Mouse (Mus musculus): ENCODE data around the gene S100b.

The S100b gene

DNA sequence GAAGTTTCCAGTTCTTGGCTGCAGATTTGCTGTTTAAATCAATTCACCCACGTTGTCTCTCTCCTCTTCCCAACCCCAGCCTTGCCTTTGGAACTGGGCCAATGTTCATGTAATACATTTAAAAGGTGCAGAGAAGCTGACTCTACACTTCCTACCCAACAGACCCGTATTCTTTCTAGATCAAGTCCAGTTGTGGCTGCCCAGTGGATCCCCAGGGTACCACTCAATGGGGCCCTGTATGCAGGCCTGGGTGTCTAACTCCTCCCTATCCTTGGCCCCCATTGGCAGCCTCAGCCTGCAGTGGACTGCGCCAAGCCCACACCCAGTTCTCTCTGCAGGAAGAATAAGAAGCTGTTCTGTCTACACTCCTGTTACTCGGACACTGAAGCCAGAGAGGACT is at the start of gene S100b:
Gene S100b, plus strand, starts transcription at position 318 of the 400 bp plus-strand sequence.
- no peak for DNase-seq (ENCODE audit: low read depth, low spot score)

DNA sequence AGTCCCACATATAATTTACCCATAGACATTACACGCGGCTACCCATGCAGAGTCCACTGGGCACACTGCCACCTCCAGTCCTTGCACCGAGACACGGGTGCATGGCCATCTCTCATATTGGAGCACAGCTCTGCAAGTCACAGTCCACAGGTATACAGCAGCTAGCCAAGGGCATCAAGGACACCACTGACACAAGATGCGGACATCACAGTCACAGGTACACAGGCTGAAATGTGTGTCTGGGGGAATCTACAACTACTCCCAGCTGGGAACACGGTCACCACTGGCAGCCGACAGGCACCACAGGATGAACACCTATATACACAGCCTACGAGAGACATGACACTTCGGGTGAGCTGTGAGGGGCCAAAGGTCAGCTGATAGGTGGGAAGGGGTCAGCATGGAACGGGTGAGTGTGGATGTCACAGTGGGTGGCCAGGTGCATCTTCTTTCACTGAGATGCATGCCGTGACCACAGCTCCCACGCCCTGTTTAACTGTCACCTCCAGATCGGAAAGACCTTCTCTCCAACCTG is 46.3 kb upstream of the S100b start:
- no peak for DNase-seq (ENCODE audit: low read depth, low spot score)

DNA sequence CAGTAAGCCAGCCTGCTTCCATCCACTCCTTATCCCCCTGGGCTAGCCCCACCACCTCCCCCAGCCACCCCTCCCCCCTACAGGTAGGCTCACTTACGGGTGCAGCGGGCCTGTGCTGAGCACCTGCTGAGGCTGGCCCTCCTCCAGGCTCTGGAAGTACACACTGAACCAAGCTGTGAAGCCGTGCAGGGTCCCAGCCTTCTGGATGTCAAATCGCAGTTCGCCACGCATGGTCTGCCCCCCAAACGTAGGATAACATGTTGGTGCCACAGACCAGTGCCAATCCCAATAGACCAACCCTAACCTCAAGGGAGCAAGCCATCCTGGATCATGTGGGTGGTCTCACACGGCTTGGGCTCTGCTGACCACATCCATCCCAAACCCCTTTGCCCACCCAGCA is 44.4 kb upstream of the S100b start:
- DNase-seq (ENCODE audit: low read depth, low spot score) = no peak

DNA sequence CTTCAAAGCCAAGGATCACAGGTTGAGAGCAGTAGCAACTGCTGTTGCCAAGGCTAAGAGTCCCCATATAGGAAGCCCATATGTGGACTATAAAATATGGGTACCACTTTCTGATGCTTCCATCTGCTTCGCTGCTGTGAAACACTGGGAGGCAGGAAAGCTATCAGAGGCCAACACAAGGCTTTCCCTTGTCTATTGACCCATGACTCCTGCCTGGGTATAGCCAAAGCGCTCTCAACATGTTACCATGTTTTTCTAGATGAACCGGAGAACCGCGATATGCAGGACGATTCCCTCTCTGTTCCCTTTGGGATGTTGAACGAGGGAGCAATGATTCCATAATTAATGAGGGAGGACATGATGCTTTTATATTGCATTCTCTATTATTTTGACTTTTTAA is 42.8 kb upstream of the S100b start:
- DNase-seq (ENCODE audit: low read depth, low spot score) = no peak

DNA sequence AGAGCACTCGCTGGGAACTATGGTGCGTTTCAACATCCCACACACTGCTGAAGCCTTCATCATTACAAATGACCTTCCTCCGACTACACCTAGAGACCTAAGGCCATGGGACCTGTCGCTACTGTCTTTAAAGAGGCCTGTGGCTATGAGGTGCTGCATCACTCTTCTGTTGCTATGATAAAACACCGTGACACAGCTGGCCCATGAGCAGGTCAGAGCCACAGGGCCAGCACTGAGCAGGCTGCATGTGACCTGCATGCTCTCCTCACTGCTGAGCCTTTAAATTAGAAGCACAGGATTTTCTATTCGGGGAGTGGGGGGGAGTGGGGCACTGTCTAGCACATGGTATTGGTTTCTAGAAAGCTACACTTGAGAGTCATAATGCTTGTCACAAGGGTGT is 41.5 kb upstream of the S100b start:
- no peak for DNase-seq (ENCODE audit: low read depth, low spot score)

DNA sequence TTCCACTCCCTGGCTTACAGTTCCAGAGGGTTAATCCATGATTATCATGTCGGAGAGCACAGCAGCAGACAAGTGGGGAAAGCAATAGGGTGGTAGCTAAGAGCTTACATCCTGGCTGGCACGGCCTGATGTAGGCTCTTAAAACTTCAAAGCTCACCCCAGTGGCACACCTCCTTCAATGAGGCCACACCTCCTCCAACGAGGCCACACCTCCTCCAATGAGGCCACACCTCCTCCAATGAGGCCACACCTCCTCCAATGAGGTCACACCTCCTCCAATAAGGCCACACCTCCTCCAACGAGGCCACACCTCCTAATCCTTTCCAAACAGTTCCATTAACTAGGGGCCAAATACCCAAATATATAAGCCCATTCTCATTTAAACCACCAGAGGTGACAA is 39.5 kb upstream of the S100b start:
- no peak for DNase-seq (ENCODE audit: low read depth, low spot score)

DNA sequence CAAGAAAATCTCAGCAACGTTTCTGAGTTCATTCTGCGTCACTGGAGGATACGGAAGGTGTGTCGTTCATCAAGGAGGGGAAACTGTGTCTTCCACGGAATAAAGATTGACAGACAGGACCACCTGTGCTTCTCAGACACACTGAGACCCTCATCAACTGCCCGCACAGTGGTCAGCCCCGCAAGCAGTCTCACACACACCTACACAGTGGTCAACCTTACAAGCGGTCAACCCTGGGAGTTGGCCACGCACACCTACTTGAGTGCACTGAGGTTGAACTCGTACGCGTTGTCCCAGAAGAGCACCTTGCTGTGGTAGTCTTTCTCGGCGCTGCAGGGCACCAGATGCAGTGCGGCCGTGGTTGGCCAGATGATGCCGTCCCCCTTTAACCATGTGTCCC is 36.6 kb upstream of the S100b start:
- DNase-seq (ENCODE audit: low read depth, low spot score) = no peak

DNA sequence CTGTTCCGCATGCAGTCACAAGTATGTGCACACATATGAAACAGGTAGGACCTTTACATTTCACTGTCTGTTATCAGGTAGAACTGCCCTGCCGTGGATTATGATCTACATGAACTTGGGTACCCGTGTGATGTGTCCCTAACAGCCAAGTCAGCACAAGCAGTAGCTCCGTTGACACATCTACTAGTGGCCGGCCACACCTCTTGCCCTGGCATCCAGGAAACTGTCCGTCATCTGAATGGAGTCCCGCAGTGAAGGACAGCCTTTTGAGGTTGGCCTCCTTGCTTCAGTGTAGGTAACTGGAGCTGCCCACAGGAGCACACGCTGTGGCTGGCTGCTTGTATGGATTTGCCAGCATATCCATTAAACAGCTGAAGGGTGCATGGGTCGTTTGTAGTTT is 35.4 kb upstream of the S100b start:
- DNase-seq (ENCODE audit: low read depth, low spot score) = no peak

DNA sequence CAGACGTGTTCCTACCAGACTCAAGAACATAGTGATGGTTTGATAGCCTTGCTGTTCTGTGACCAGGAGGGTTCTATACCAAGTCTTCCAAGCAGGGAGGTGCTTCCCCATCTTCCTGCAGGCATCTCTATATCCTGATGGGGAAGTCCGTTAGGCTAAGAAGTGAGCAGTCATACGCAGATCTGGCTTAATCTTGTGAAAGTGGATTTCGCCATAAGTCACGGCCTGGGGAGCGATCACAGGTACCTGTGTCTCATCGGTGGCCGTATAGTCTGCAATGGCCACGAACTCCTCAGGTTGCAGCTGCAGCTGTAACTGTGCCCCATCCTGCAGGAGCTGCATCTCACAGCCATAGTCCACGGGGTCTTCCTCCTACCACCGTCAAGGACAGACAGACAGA is 27.7 kb upstream of the S100b start:
- DNase-seq (ENCODE audit: low read depth, low spot score) = no peak

DNA sequence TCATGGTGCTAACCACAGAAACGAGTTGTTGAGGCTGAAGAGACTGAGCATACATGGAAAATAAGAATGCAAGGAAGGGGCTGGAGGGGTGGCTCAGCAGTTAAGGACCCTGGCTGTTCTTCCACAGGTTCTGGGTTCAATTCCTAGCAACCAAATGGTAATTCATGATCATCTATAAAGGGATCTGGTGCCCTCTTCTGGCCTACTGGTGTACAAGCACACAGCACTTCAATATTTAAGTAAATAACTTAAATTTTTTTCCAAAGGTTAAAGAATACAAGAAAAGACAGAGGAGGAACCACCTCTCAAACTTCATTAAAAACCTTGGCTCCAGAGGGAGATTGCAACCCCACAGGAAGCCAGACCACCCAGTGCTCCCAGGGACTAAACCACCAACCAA is 24.0 kb upstream of the S100b start:
- DNase-seq (ENCODE audit: low read depth, low spot score) = no peak

DNA sequence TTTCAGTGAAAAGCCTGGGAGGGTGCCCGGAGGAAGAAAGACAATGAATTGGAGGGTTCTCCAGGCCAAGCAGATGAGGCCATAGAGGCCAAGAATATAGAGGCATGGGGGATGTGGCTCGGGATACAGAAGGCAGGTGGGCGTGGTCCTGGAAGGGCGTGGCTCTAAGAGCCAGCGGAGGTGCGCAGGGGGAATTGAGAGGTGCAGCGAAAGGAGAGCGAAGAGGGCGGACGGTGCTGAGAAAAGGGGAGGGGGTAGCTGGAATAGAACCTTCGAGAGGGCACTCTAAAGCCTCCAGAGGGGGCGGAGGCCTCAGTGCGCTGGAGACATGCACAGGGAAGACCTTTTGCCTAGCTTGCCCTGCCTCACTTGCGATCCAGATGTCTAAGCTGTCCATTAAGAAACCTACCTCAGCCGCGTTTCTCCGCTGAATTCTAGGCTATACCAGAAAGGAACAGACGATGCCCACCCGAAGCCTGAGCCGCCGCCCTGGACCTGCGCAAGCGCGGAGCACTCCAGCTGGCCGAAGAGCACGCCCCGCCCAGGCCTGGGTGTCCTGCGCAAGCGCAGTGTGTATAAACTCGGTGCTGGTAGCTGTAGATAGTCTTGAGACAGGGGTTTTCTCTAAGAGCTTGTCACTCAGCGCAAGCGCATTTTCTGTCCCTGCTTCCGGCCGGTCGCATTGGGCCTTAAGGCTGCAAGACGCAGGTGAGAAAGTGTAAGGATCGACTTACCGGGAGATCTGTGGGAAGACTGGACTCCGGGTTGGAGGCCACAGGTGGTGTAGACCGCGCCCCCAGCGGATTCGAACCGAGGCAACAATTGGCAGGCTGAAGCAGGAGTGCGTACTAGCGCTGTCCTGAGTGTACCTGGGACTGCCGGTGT is 16.1 kb upstream of the S100b start, which contains the start of gene Prmt2:
Gene Prmt2, minus strand, starts transcription at position 525 of the 885 bp plus-strand sequence.
- DNase-seq (ENCODE audit: low read depth, low spot score) = peak; percentile 93

DNA sequence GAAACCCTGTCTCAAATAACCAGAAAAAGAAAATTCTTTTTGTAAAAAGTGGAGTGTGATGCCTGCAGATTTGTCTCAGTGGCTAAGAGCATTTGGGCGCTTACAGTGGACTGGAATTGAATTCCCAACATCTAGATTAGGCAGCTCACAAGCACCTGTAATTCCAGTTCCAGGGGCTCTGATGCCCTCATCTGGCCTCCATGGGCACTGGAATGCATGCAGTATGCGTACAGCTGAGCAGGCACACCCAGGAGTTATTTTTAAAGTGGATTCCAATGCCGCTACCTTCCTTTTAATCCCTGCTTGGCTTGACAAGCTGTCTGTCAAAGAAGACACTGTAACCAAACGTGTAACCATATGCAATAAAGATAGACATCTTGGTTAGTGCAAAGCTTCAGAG is 14.3 kb upstream of the S100b start:
- DNase-seq (ENCODE audit: low read depth, low spot score) = no peak

DNA sequence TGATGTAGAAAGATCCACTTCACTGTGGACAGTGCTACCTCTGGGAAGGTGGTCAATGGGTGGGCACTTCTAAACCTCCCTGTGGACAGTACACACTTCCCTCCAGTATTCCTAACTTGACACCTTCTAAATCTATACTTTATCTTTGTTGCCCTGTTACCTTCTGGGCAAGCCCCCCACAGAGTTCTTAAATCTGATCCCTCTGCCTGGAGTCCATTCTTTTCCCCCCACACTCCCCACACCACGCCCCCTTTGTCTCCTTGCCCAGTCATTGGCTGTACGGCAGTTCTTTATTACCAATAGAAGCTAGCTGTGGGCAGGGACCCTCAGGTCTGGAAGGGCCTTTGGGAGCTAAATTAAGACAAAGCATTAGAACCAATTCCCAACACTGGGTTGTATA is 8.5 kb upstream of the S100b start:
- DNase-seq (ENCODE audit: low read depth, low spot score) = no peak

DNA sequence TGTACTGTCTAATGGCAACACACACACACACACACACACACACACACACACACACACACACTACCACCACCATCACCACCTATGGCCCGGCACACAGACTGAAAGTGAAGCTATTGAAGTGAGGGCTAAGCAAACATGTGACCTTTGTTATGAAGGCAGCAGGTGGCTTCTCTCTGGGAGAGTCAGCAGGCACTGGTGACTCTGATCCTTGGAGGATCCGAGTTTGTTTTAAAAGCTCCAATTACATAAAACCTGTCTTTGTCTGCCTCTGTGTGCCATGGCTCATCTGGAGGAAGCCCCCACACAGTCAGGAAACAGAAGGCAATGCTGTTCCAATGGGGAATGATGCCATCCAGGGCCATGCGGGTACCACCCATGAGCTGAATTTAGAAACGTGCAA is 7.1 kb upstream of the S100b start:
- DNase-seq (ENCODE audit: low read depth, low spot score) = no peak

DNA sequence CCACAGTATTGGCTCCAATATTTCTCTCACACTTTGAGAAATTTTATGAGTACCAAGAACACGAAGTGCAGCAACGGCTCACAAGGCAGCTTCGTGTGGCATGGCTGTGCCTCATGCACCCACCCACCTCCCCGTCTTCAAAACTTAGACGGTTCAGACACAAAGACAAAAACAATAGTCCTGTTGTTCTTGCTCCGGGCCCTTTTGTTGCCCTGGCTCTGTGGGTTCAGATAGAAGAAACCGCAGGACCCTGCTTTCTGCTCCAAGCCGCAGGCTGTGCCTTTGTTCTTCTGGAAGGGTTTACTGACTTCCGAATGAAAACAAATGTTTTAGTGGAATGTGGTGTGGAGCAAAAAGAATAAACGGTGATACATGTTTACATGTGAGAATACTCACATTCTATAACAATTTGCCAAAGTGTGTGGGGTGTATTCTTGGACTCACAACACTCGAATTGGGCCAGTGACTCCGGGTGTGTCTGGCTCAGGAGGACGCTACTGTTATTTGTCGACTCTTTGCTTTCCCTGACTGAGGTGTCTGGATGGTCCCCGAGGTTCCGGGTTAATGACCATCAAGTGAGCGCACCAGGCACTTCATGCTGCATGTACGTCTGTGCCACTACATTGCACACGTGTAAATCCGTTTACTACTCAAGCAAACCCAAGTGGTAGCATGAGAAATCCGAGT is 5.5 kb upstream of the S100b start:
- DNase-seq (ENCODE audit: low read depth, low spot score) = no peak

DNA sequence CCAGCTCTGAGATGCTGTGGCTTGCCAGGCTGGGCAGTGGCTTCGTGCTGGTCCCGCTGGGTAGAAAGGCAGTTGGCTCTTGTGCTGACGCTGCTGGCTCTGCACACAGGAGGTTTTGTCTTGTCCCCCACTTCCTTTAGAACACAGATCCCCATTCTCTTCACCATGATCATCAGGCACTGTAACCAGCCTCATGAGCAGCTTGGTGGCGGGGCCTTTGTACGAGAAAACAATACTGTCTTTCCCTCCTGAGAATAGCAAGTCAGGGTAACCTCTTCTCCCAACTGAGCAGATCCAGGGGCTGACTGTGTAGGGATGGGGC is 5.0 kb upstream of the S100b start:
- DNase-seq (ENCODE audit: low read depth, low spot score) = no peak

DNA sequence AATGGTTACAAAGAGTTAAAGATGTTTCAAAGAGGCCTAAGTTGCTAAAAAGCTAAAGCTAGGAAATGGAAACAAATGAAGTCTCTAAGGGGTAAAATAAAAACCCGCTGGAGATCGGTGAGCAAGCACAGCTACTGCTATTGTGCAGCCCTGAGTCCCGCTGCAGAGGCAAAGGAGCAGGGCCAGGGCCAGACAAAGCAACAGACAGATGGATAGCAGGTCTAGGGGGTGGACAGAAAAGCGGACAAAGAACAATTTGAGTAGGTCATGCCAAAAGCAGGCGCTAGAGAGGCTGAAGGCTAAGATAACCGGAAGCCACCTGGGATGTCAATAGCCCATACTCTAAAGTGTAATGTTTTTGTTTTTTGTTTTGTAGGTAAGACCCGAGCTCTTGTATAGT is 2.8 kb upstream of the S100b start:
- no peak for DNase-seq (ENCODE audit: low read depth, low spot score)

DNA sequence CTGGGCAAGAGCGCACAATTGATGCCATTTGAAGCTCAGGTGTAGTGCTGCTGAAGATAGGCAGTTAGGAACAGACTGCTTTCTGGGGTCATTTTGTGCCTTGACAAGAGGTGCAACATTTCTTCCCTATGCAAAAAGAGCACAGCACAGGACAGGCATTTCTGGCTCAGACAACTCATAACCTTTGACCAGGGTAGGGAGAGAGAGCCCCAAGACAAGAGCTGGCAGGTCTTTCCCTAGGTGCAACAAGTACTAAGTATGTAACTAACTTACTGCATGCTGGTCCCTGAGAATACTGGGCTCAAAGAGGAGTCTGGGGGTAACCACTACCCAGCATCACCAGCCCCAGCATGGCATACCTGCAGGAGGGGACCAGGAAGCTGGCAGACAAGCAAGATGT is 574 bp upstream of the S100b start:
- no peak for DNase-seq (ENCODE audit: low read depth, low spot score)

DNA sequence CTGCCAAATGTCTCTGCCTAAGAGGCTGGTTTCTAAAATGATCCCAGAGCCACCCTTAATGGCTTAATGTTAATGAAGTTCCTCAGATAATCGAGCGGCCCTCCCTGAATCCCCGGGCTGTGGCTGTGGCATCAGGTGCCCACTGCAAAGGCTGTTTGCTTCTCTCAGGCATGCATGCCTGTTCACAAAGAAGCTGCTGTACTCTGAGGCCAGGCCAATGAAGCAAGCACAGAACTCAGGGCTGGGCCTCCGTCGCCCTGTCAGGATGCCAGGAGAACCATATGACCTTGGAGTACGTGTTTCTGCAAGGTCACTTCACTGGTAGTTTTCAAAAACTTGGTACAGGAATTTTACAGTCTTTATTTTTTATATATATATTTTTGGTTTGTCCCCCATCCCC is 2.0 kb downstream of the S100b start:
- no peak for DNase-seq (ENCODE audit: low read depth, low spot score)

DNA sequence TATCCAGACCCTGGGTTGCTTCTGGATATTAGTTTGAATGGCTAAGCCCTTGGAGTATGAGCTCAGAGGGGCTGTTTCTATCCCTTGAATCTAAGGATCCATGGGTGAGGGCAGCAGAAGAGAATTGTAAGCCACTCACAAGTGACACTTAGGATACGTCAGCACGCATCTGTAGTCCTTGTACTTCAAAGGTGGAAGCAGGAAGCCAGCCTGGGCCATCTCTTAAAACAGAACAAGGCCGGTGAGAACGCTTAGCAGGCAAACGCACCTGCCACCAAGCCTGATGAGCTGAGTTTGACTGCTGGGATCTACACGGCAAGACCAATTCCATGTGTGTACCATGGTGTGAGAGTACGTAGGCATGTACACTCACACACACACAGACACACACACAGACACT is 3.6 kb downstream of the S100b start:
- no peak for DNase-seq (ENCODE audit: low read depth, low spot score)

DNA sequence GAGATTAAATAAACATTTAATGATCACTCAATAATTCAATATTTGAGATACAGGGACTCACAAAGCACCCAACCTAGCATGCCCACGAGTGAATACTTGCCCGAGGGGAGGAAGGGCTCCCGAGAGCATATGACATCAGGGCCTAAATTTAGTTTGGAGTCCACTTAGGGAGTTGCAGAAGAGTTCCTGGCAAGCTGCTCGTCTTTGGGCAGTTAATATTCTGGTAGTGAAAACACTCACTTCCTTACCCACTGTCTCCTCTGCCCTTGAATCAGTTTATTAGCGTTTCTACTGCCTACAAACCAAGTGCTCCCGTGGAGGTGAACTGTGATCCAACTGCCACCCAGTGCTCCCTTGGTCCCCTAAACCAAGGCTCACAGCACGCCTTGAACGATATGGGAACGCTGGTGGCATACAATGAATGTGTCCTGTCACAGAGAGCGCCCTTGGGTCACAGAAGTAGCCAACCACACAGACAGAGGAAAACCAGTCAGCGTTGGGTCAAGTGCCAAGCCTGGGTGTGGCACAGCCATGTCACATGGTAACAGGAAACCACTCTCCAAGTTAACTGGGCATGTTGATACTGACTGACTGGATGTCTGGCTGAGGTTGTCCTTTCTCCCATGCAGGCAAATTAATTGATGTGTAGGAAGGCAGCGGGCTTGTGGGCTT is 4.2 kb downstream of the S100b start:
- no peak for DNase-seq (ENCODE audit: low read depth, low spot score)

DNA sequence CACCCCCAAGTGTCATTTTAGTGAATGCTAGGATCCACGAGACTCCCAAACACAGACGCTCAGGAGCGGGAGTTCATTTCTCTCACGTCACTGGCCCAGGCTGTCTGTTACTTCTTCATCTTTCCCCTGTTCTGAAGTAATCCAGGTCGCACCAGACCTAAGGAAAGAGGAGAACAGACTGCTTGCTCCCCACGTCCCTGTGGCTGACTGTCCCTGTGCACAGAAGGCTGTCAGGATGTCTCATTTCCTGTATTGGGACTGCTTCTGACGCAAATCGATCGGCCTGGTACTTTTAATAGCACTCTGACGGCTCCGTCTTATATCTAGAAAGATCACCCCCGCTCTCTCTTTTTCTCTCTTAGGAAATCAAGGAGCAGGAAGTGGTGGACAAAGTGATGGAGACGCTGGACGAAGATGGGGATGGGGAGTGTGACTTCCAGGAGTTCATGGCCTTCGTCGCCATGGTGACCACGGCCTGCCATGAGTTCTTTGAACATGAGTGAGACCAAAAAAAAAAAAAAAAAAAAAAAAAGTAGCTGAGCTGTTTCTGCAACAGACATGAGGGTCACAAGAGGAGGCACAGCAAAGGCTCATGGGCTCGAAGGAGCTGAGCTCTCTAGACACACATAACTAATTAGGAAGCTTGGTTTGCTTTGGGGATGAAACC is 6.0 kb downstream of the S100b start:
- DNase-seq (ENCODE audit: low read depth, low spot score) = peak; percentile 11
